Mouse (Mus musculus): ENCODE results near the gene Hbb-bh2. TPM values are rescaled to one million over a fixed set of nuclear protein-coding genes. Genes with fewer than 3 reads are reported as not detected.
"Not testable (repeated sequence)": the region's sequence is repeated elsewhere in the genome, so short reads cannot be mapped to it uniquely, and the experiment has no call there.

Hbb-bh2 gene
- polyA plus RNA-seq, 1 experiment, result not detected

GRCm38 (mm10) chr7:103813766-103814165, 26.6 kb downstream of the Hbb-bh2 start, which contains the start of gene Hbb-bt:
Gene Hbb-bt (minus strand): TSS chr7:103813996.
- no peak within 1 kb of the TSS for H3K4me3 ChIP-seq (ENCODE audit: insufficient read depth, low read length)
- TF ChIP-seq CTCF (IDR thresholded peaks at IDR 0.05; ENCODE audit: extremely low read depth, insufficient read depth, low read length), result no peak
- no peak for TF ChIP-seq POLR2A (IDR thresholded peaks at IDR 0.05; ENCODE audit: extremely low read depth, insufficient read depth, low read length)
- no peak within 1 kb of the TSS for H3K27ac ChIP-seq (ENCODE audit: insufficient read depth, low read length)
- no peaks in the 10 kb centered on the region for H3K4me1 ChIP-seq (ENCODE audit: control insufficient read depth, insufficient read depth, low read length)

GRCm38 (mm10) chr7:103813152-103813551, 27.2 kb downstream of the Hbb-bh2 start:
- not testable (repeated sequence) for H3K27ac ChIP-seq (ENCODE audit: insufficient read depth, low read length); H3K4me3 ChIP-seq (ENCODE audit: insufficient read depth, low read length); H3K4me1 ChIP-seq (ENCODE audit: control insufficient read depth, insufficient read depth, low read length)

- H3K4me3 ChIP-seq (ENCODE audit: insufficient read depth, low read length), result no peak overlapping the region
- no peaks in the 10 kb centered on the region for H3K4me1 ChIP-seq (ENCODE audit: control insufficient read depth, insufficient read depth, low read length)
- TF ChIP-seq CTCF (IDR thresholded peaks at IDR 0.05; ENCODE audit: extremely low read depth, insufficient read depth, low read length), result no peak
- no peak for TF ChIP-seq POLR2A (IDR thresholded peaks at IDR 0.05; ENCODE audit: extremely low read depth, insufficient read depth, low read length)
These were observed 28.1 kb downstream of the Hbb-bh2 start for GRCm38 (mm10) chr7:103812174-103812573.

GRCm38 (mm10) chr7:103811223-103811845, 29.0 kb downstream of the Hbb-bh2 start:
- no peak for TF ChIP-seq CTCF (IDR thresholded peaks at IDR 0.05; ENCODE audit: extremely low read depth, insufficient read depth, low read length)
- no peak for TF ChIP-seq POLR2A (IDR thresholded peaks at IDR 0.05; ENCODE audit: extremely low read depth, insufficient read depth, low read length)
- Histone ChIP-seq H3K4me3 (ENCODE audit: insufficient read depth, low read length) (no peak overlapping the region), H3K4me1 (ENCODE audit: control insufficient read depth, insufficient read depth, low read length) (no peaks in the 10 kb centered on the region), H3K27ac (ENCODE audit: insufficient read depth, low read length) (no peak overlapping the region)

More at GRCm38 (mm10) chr7:103812174-103812573, 28.1 kb downstream of the Hbb-bh2 start:
- no peak overlapping the region for H3K27ac ChIP-seq (ENCODE audit: insufficient read depth, low read length)

GRCm38 (mm10) chr7:103810746-103811145, 29.6 kb downstream of the Hbb-bh2 start:
- no peaks in the 10 kb centered on the region for H3K4me1 ChIP-seq (ENCODE audit: control insufficient read depth, insufficient read depth, low read length)
- H3K27ac ChIP-seq (ENCODE audit: insufficient read depth, low read length), result no peak overlapping the region
- no peak for TF ChIP-seq CTCF (IDR thresholded peaks at IDR 0.05; ENCODE audit: extremely low read depth, insufficient read depth, low read length)
- TF ChIP-seq POLR2A (IDR thresholded peaks at IDR 0.05; ENCODE audit: extremely low read depth, insufficient read depth, low read length), result no peak
- no peak overlapping the region for H3K4me3 ChIP-seq (ENCODE audit: insufficient read depth, low read length)

GRCm38 (mm10) chr7:103810296-103810695, 30.0 kb downstream of the Hbb-bh2 start:
- H3K27ac ChIP-seq (ENCODE audit: insufficient read depth, low read length), result no peak overlapping the region
- no peaks in the 10 kb centered on the region for H3K4me1 ChIP-seq (ENCODE audit: control insufficient read depth, insufficient read depth, low read length)
- TF ChIP-seq CTCF (IDR thresholded peaks at IDR 0.05; ENCODE audit: extremely low read depth, insufficient read depth, low read length) (no peak), POLR2A (IDR thresholded peaks at IDR 0.05; ENCODE audit: extremely low read depth, insufficient read depth, low read length) (no peak)
- H3K4me3 ChIP-seq (ENCODE audit: insufficient read depth, low read length), result no peak overlapping the region

GRCm38 (mm10) chr7:103809801-103810155, 30.5 kb downstream of the Hbb-bh2 start:
- Histone ChIP-seq H3K27ac (ENCODE audit: insufficient read depth, low read length) (no peak overlapping the region), H3K4me1 (ENCODE audit: control insufficient read depth, insufficient read depth, low read length) (no peaks in the 10 kb centered on the region), H3K4me3 (ENCODE audit: insufficient read depth, low read length) (no peak overlapping the region)
- TF ChIP-seq POLR2A (IDR thresholded peaks at IDR 0.05; ENCODE audit: extremely low read depth, insufficient read depth, low read length) (no peak), CTCF (IDR thresholded peaks at IDR 0.05; ENCODE audit: extremely low read depth, insufficient read depth, low read length) (no peak)

- Histone ChIP-seq H3K27ac (ENCODE audit: insufficient read depth, low read length) (no peak overlapping the region), H3K4me1 (ENCODE audit: control insufficient read depth, insufficient read depth, low read length) (no peaks in the 10 kb centered on the region), H3K4me3 (ENCODE audit: insufficient read depth, low read length) (no peak overlapping the region)
- TF ChIP-seq CTCF (IDR thresholded peaks at IDR 0.05; ENCODE audit: extremely low read depth, insufficient read depth, low read length) (no peak), POLR2A (IDR thresholded peaks at IDR 0.05; ENCODE audit: extremely low read depth, insufficient read depth, low read length) (no peak)
These were observed 31.1 kb downstream of the Hbb-bh2 start for GRCm38 (mm10) chr7:103808971-103809800.

GRCm38 (mm10) chr7:103808120-103808519, 32.2 kb downstream of the Hbb-bh2 start:
- H3K4me3 ChIP-seq (ENCODE audit: insufficient read depth, low read length); H3K27ac ChIP-seq (ENCODE audit: insufficient read depth, low read length): not testable (repeated sequence)

GRCm38 (mm10) chr7:103806856-103807255, 33.5 kb downstream of the Hbb-bh2 start:
- Histone ChIP-seq H3K4me1 (ENCODE audit: control insufficient read depth, insufficient read depth, low read length) (no peaks in the 10 kb centered on the region), H3K27ac (ENCODE audit: insufficient read depth, low read length) (no peak overlapping the region), H3K4me3 (ENCODE audit: insufficient read depth, low read length) (no peak overlapping the region)
- no peak for TF ChIP-seq POLR2A (IDR thresholded peaks at IDR 0.05; ENCODE audit: extremely low read depth, insufficient read depth, low read length)
- peak; percentile 35; the same call in 1 of the 2 replicates for TF ChIP-seq CTCF (IDR thresholded peaks at IDR 0.05; ENCODE audit: extremely low read depth, insufficient read depth, low read length)

More at GRCm38 (mm10) chr7:103808120-103808519, 32.2 kb downstream of the Hbb-bh2 start:
- H3K4me1 ChIP-seq (ENCODE audit: control insufficient read depth, insufficient read depth, low read length), result not testable (repeated sequence)
